Mouse (Mus musculus): ENCODE results near the gene Agbl4. TPM values are rescaled to one million over a fixed set of nuclear protein-coding genes. Genes with fewer than 3 reads are reported as not detected.

The Agbl4 gene
- polyA plus RNA-seq, 1 experiment from 2014 or later, result 0.19 TPM

DNA sequence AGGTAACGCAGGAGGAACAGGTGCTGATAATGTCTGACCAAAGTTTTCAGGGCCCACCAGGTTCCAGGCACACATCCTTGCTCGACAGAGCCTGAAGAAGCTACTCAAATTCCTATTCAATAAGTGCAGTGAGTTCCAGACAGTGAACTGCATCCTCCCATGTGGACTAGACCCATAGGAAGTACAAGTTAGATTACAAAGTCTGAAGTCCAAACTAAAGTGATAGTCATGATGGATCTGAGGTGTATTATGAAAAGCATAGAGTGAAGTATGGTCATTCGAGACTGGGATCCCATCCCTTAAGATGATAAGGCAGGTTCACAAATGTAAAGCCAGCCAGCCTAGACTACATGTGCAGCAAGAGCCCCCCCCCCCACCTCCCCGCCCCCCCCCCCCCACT is 1023.5 kb downstream of the Agbl4 start:
- 89% methylated on average over 4 of the region's 4 CpGs for WGBS
- H3K4me2 ChIP-seq (replicated peaks; ENCODE audit: low read depth, low read length), result no peak overlapping the region
- no peak overlapping the region for H3K4me3 ChIP-seq (ENCODE audit: low read depth, low read length)
- H3K4me1 ChIP-seq (ENCODE audit: control insufficient read depth, insufficient read depth, low read length), result peaks cover 13% of the 10 kb centered on the region
- no peak for ATAC-seq (ENCODE audit: insufficient number of reproducible peaks, insufficient read depth, low FRiP score, low read depth)
- no peaks in the 10 kb centered on the region for H3K27me3 ChIP-seq (ENCODE audit: control insufficient read depth, insufficient read depth, low read length)
- peaks cover 8% of the 10 kb centered on the region for H3K36me3 ChIP-seq (ENCODE audit: control insufficient read depth, insufficient read depth, low read length)
- no peak overlapping the region for H3K9ac ChIP-seq (replicated peaks; ENCODE audit: low read depth, low read length)
- H3K9me3 ChIP-seq (ENCODE audit: control insufficient read depth, low read depth, low read length), result no peaks in the 10 kb centered on the region
- no peak overlapping the region for H3K27ac ChIP-seq (ENCODE audit: low read length)

GRCm38 (mm10) chr4:111421785-111422184 is 1024.3 kb downstream of the Agbl4 start:
- no peaks in the 10 kb centered on the region for H3K27me3 ChIP-seq (ENCODE audit: control insufficient read depth, insufficient read depth, low read length)
- H3K4me1 ChIP-seq (ENCODE audit: control insufficient read depth, insufficient read depth, low read length), result peaks cover 5% of the 10 kb centered on the region; the same call in 1 of the 2 replicates
- no peak for ATAC-seq (ENCODE audit: insufficient number of reproducible peaks, insufficient read depth, low FRiP score, low read depth)
- 79% methylated on average over 6 of the region's 6 CpGs for WGBS
- peaks cover 8% of the 10 kb centered on the region for H3K36me3 ChIP-seq (ENCODE audit: control insufficient read depth, insufficient read depth, low read length)
- no peak overlapping the region for H3K27ac ChIP-seq (ENCODE audit: low read length)
- H3K4me3 ChIP-seq (ENCODE audit: low read depth, low read length), result no peak overlapping the region
- no peaks in the 10 kb centered on the region for H3K9me3 ChIP-seq (ENCODE audit: control insufficient read depth, low read depth, low read length)
- H3K9ac ChIP-seq (replicated peaks; ENCODE audit: low read depth, low read length), result no peak overlapping the region
- H3K4me2 ChIP-seq (replicated peaks; ENCODE audit: low read depth, low read length), result no peak overlapping the region

DNA sequence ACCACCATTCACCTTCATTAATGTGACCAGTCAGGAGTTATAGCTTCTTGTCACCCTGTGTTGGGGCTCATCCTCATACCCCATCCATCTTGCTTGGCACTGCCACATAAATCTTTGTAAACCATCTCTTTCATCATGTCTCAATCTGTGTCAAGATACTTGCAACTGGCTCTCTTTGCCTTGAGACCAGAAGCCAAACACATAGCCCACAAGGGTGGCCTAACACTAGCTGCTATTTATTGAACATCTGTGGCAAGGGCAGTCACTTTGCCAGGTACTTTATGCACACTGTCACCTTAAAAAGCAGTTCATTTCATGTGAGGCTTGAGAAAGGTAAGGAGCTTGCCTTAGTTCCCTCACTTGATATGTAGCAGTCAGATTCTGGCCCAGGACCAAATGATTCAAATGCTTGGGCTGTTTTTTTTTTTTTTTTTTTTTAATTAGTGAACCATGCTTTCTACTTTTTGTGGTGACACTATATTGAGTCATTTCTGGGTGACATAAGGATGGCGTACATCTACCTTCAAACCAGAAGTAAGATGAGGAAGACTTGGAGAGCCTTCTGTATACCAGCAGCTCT is 1027.0 kb downstream of the Agbl4 start:
- no peak for ATAC-seq (ENCODE audit: insufficient number of reproducible peaks, insufficient read depth, low FRiP score, low read depth)
- no peak overlapping the region for H3K4me3 ChIP-seq (ENCODE audit: low read depth, low read length)
- no peak overlapping the region for H3K27ac ChIP-seq (ENCODE audit: low read length)

GRCm38 (mm10) chr4:111425170-111425569 is 1027.7 kb downstream of the Agbl4 start:
- Histone ChIP-seq H3K9me3 (ENCODE audit: control insufficient read depth, low read depth, low read length) (no peaks in the 10 kb centered on the region), H3K4me1 (ENCODE audit: control insufficient read depth, insufficient read depth, low read length) (0 out of 2 replicates have a peak, but pooled peaks cover 7% of the 10 kb centered on the region), H3K36me3 (ENCODE audit: control insufficient read depth, insufficient read depth, low read length) (no peaks in the 10 kb centered on the region; the same call in 1 of the 2 replicates), H3K4me3 (ENCODE audit: low read depth, low read length) (no peak overlapping the region), H3K27ac (ENCODE audit: low read length) (no peak overlapping the region), H3K9ac (replicated peaks; ENCODE audit: low read depth, low read length) (no peak overlapping the region), H3K27me3 (ENCODE audit: control insufficient read depth, insufficient read depth, low read length) (no peaks in the 10 kb centered on the region), H3K4me2 (replicated peaks; ENCODE audit: low read depth, low read length) (no peak overlapping the region)
- 71% methylated on average over 6 of the region's 6 CpGs for WGBS
- ATAC-seq (ENCODE audit: insufficient number of reproducible peaks, insufficient read depth, low FRiP score, low read depth), result 0 out of 2 replicates have a peak, but pooled peaks have one; percentile 63

More for the DNA sequence above, 1027.0 kb downstream of the Agbl4 start:
- no peak overlapping the region for H3K4me2 ChIP-seq (replicated peaks; ENCODE audit: low read depth, low read length)
- H3K27me3 ChIP-seq (ENCODE audit: control insufficient read depth, insufficient read depth, low read length), result no peaks in the 10 kb centered on the region
- no peak overlapping the region for H3K9ac ChIP-seq (replicated peaks; ENCODE audit: low read depth, low read length)
- no peaks in the 10 kb centered on the region; the same call in 1 of the 2 replicates for H3K36me3 ChIP-seq (ENCODE audit: control insufficient read depth, insufficient read depth, low read length)
- H3K9me3 ChIP-seq (ENCODE audit: control insufficient read depth, low read depth, low read length), result no peaks in the 10 kb centered on the region
- WGBS, result 100% methylated on average over 1 of the region's 1 CpGs
- 0 out of 2 replicates have a peak, but pooled peaks cover 7% of the 10 kb centered on the region for H3K4me1 ChIP-seq (ENCODE audit: control insufficient read depth, insufficient read depth, low read length)

DNA sequence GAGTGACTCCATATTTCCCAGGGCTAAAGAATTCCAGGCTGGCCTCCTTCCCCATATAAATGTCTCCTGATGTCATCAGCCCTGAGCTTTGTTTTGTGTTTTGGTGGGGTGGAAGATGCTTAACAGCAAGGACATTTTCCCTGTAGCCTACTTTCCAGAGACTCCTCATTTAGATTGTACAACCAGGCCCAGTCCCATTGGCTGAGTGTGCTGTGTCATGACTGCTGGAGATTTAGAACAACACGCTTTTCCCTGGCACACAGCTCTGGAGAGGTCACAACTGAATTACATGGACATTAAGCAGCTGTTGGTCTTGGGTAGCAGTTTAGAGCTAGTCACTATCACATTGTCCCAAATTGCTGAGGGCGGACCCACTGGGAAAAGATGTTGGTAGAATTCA is 1033.7 kb downstream of the Agbl4 start:
- 0 out of 2 replicates have a peak, but pooled peaks cover 6% of the 10 kb centered on the region for H3K4me1 ChIP-seq (ENCODE audit: control insufficient read depth, insufficient read depth, low read length)
- H3K4me2 ChIP-seq (replicated peaks; ENCODE audit: low read depth, low read length), result no peak overlapping the region
- peaks cover 21% of the 10 kb centered on the region for H3K36me3 ChIP-seq (ENCODE audit: control insufficient read depth, insufficient read depth, low read length)
- ATAC-seq (ENCODE audit: insufficient number of reproducible peaks, insufficient read depth, low FRiP score, low read depth), result no peak
- H3K27me3 ChIP-seq (ENCODE audit: control insufficient read depth, insufficient read depth, low read length), result no peaks in the 10 kb centered on the region
- no peak overlapping the region for H3K4me3 ChIP-seq (ENCODE audit: low read depth, low read length)
- no peak overlapping the region for H3K27ac ChIP-seq (ENCODE audit: low read length)
- WGBS, result 83% methylated on average over 2 of the region's 2 CpGs
- no peaks in the 10 kb centered on the region for H3K9me3 ChIP-seq (ENCODE audit: control insufficient read depth, low read depth, low read length)
- no peak overlapping the region for H3K9ac ChIP-seq (replicated peaks; ENCODE audit: low read depth, low read length)

DNA sequence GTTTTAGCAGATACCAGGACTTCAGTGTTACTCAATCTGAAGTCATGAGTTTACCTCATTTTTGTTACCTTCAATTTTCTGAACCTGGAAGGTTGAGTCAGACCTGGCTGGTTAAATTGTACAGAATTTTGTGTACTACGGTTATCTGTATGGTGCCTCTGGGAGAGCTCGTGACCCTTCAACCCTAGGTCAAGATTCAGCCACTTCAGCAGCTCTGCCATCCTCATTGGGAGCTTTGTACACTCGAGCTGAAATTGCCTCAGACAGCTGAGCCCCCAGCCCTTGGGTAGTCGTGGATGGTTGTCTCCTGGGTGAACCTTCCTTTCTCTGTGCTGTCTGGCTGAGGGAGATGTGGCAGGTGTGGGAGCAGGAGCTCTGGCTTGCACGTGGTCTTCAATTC is 1034.6 kb downstream of the Agbl4 start:
- Histone ChIP-seq H3K4me3 (ENCODE audit: low read depth, low read length) (no peak overlapping the region), H3K27me3 (ENCODE audit: control insufficient read depth, insufficient read depth, low read length) (no peaks in the 10 kb centered on the region), H3K9me3 (ENCODE audit: control insufficient read depth, low read depth, low read length) (no peaks in the 10 kb centered on the region), H3K36me3 (ENCODE audit: control insufficient read depth, insufficient read depth, low read length) (peaks cover 24% of the 10 kb centered on the region), H3K9ac (replicated peaks; ENCODE audit: low read depth, low read length) (no peak overlapping the region), H3K4me2 (replicated peaks; ENCODE audit: low read depth, low read length) (no peak overlapping the region), H3K4me1 (ENCODE audit: control insufficient read depth, insufficient read depth, low read length) (0 out of 2 replicates have a peak, but pooled peaks cover 6% of the 10 kb centered on the region), H3K27ac (ENCODE audit: low read length) (no peak overlapping the region)
- no peak for ATAC-seq (ENCODE audit: insufficient number of reproducible peaks, insufficient read depth, low FRiP score, low read depth)
- 70% methylated on average over 5 of the region's 5 CpGs for WGBS

DNA sequence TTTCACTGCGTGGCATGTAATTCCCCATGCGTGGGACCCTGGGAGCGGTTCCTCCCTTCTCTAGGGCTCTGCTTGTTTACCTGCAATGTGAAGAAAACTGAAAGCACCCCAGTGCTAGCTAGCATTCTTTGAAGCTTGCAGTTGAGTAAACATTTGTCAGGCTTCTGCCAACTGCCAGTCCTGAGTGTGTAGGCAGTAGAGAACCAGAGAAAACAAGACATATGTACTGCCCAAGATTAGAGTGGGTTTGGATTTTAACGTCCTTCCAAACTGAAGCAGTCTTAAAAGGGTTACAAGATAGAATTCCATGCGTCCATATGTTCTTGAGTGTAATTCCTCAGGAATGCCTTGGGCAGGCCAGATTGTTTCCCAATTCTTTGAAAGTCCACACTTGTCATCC is 1035.0 kb downstream of the Agbl4 start:
- WGBS, result 69% methylated on average over 5 of the region's 5 CpGs
- H3K9me3 ChIP-seq (ENCODE audit: control insufficient read depth, low read depth, low read length), result no peaks in the 10 kb centered on the region
- H3K27ac ChIP-seq (ENCODE audit: low read length), result no peak overlapping the region
- 0 out of 2 replicates have a peak, but pooled peaks cover 6% of the 10 kb centered on the region for H3K4me1 ChIP-seq (ENCODE audit: control insufficient read depth, insufficient read depth, low read length)
- H3K4me3 ChIP-seq (ENCODE audit: low read depth, low read length), result no peak overlapping the region
- no peak overlapping the region for H3K9ac ChIP-seq (replicated peaks; ENCODE audit: low read depth, low read length)
- H3K4me2 ChIP-seq (replicated peaks; ENCODE audit: low read depth, low read length), result no peak overlapping the region
- ATAC-seq (ENCODE audit: insufficient number of reproducible peaks, insufficient read depth, low FRiP score, low read depth), result no peak
- H3K36me3 ChIP-seq (ENCODE audit: control insufficient read depth, insufficient read depth, low read length), result peaks cover 25% of the 10 kb centered on the region
- H3K27me3 ChIP-seq (ENCODE audit: control insufficient read depth, insufficient read depth, low read length), result no peaks in the 10 kb centered on the region

GRCm38 (mm10) chr4:111441709-111442108 is 1044.2 kb downstream of the Agbl4 start:
- Histone ChIP-seq H3K4me1 (ENCODE audit: control insufficient read depth, insufficient read depth, low read length) (no peaks in the 10 kb centered on the region), H3K9me3 (ENCODE audit: control insufficient read depth, low read depth, low read length) (no peaks in the 10 kb centered on the region), H3K36me3 (ENCODE audit: control insufficient read depth, insufficient read depth, low read length) (peaks cover 3% of the 10 kb centered on the region; the same call in 1 of the 2 replicates), H3K4me3 (ENCODE audit: low read depth, low read length) (no peak overlapping the region), H3K27me3 (ENCODE audit: control insufficient read depth, insufficient read depth, low read length) (no peaks in the 10 kb centered on the region), H3K4me2 (replicated peaks; ENCODE audit: low read depth, low read length) (no peak overlapping the region), H3K9ac (replicated peaks; ENCODE audit: low read depth, low read length) (no peak overlapping the region), H3K27ac (ENCODE audit: low read length) (no peak overlapping the region)
- WGBS, result 97% methylated on average over 1 of the region's 1 CpGs
- no peak for ATAC-seq (ENCODE audit: insufficient number of reproducible peaks, insufficient read depth, low FRiP score, low read depth)
